Mouse (Mus musculus): ENCODE data around the gene Hist2h2ac.

DNA sequence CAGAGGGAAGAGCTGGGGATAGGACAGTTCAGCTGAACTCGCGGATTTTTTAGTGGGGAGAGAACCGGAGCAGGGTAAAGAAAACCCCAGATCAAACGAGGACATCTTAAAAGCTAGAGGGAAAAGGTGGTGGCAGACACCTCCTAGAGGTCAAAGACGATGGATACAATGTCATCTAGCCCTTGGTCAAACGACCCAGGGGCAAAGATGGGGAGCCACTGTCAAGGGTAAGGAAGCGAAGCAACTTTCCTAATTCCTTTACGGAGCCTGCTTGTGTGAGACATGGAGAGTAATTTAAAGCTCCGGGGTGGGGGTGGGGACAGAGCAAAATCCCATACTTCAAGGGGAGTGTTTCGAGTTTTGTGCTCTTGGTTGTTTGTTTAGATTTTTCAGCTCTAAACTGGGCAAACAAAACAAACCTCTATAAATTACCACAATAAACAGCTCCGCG is 1.5 kb downstream of the Hist2h2ac start:
- no peak for TF ChIP-seq CTCF (IDR thresholded peaks at IDR 0.05; ENCODE audit: low read depth, low read length)
- no peak for TF ChIP-seq TAL1 (conservative IDR thresholded peaks at IDR 0.05; ENCODE audit: low read depth, low read length)
- no peak for TF ChIP-seq POLR2AphosphoS5 (IDR thresholded peaks at IDR 0.05; ENCODE audit: insufficient replicate concordance, low read depth, low read length)
